Mouse (Mus musculus) liver, embryonic 11.5 days (tissue): Measurements from ENCODE around the gene Pitpnm2. TPM values are rescaled to one million over a fixed set of nuclear protein-coding genes. Genes with fewer than 3 reads are reported as not detected.

Source experiments
- ATAC-seq: fragments of 200-750 bp; cut with Nextera tagmentation; replicated peaks from 2 replicates; pipeline ENCODE4 v1.8.0; 2017; ENCODE audit warnings: moderate number of reproducible peaks, mild to moderate bottlenecking, moderate TSS enrichment, moderate library complexity; ENCODE audit not compliant: low FRiP score
- DNase-seq: peaks from one replicate; pipeline ENCODE4 v3.0.0-alpha.2; 2017; ENCODE audit warnings: low spot score
- H3K27ac ChIP-seq: fragments of 300-500 bp; sonication (generic); 2 replicates; pipeline ENCODE4 v1.5.1; 2014; ENCODE audit warnings: mild to moderate bottlenecking, low read depth, low read length, control low read depth
- H3K27me3 ChIP-seq: fragments of 300-500 bp; sonication (generic); replicated peaks from 2 replicates; pipeline ENCODE4 v1.6.1; 2014; ENCODE audit warnings: low read length, mixed read lengths; ENCODE audit not compliant: control insufficient read depth, insufficient read depth
- H3K36me3 ChIP-seq: fragments of 300-500 bp; sonication (generic); 2 replicates; pipeline ENCODE4 v1.6.1; 2014; ENCODE audit warnings: mild to moderate bottlenecking, low read length, moderate library complexity, mixed read lengths; ENCODE audit not compliant: control insufficient read depth, insufficient read depth
- H3K4me1 ChIP-seq: fragments of 300-500 bp; sonication (generic); replicated peaks from 2 replicates; pipeline ENCODE4 v1.6.1; 2014; ENCODE audit warnings: low read length, mixed read lengths; ENCODE audit not compliant: control insufficient read depth, insufficient read depth
- H3K4me2 ChIP-seq: fragments of 300-500 bp; sonication (generic); 2 replicates; pipeline ENCODE4 v1.6.1; 2014; ENCODE audit warnings: mild to moderate bottlenecking, control low read depth, moderate library complexity
- H3K4me3 ChIP-seq: fragments of 300-500 bp; sonication (generic); 2 replicates; pipeline ENCODE4 v1.5.1; 2014; ENCODE audit warnings: low read depth, low read length, control low read depth
- H3K9ac ChIP-seq: fragments of 300-500 bp; sonication (generic); 2 replicates; pipeline ENCODE4 v1.6.1; 2014; ENCODE audit warnings: low read depth, low read length, control low read depth
- H3K9me3 ChIP-seq: fragments of 300-500 bp; sonication (generic); 2 replicates; pipeline ENCODE4 v1.6.1; 2016; ENCODE audit warnings: low read length, inconsistent platforms, mixed read lengths; ENCODE audit not compliant: control insufficient read depth
- WGBS: fragments of 180-500 bp; shearing (Covaris S2); extraction: QIAGEN DNeasy Blood & Tissue Kit; methylation state at CpG from one replicate; pipeline ENCODE4 v1.1.7; 2014; 5-methylcytosine and 5-hydroxymethylcytosine counted together
- polyA plus RNA-seq: library from polyadenylated mRNA; unstranded; fragments of >200 nt; fragmentation: Nextera tagmentation; extraction: Ambion mirVana; gene quantifications from 2 replicates; pipeline ENCODE4 v1.2.1, GENCODE M21; 2014

Gene Pitpnm2
- polyA plus RNA-seq, 1 experiment from 2014 or later, result 5.9 TPM

- H3K27ac ChIP-seq, result no peak overlapping the region
- WGBS, result 95% methylated on average over 5 of the region's 5 CpGs
- H3K4me2 ChIP-seq, result no peak overlapping the region
- no peak overlapping the region for H3K9ac ChIP-seq
- no peaks in the 10 kb centered on the region for H3K9me3 ChIP-seq
- DNase-seq (no peak), ATAC-seq (no peak)
- H3K4me1 ChIP-seq, result peaks cover 13% of the 10 kb centered on the region
- no peak overlapping the region for H3K4me3 ChIP-seq
- peaks cover 6% of the 10 kb centered on the region for H3K36me3 ChIP-seq
- H3K27me3 ChIP-seq, result no peaks in the 10 kb centered on the region
Measured at GRCm38 (mm10) chr5:124270226-124270625, 20.7 kb upstream of the Pitpnm2 start.

GRCm38 (mm10) chr5:124269661-124270060 is 20.1 kb upstream of the Pitpnm2 start:
- WGBS, result 82% methylated on average over 11 of the region's 11 CpGs
- H3K4me2 ChIP-seq, result no peak overlapping the region

GRCm38 (mm10) chr5:124267652-124268051 is 18.1 kb upstream of the Pitpnm2 start:
- DNase-seq (no peak), ATAC-seq (no peak)
- H3K4me1 ChIP-seq, result peaks cover 13% of the 10 kb centered on the region
- whole genome bisulfite sequencing, result 47% methylated on average over 6 of the region's 6 CpGs
- H3K36me3 ChIP-seq, result peaks cover 10% of the 10 kb centered on the region
- H3K27ac ChIP-seq, result no peak overlapping the region
- no peaks in the 10 kb centered on the region for H3K27me3 ChIP-seq
- H3K4me3 ChIP-seq, result no peak overlapping the region
- no peak overlapping the region for H3K4me2 ChIP-seq
- no peak overlapping the region for H3K9ac ChIP-seq
- H3K9me3 ChIP-seq, result no peaks in the 10 kb centered on the region

More at GRCm38 (mm10) chr5:124269661-124270060, 20.1 kb upstream of the Pitpnm2 start:
- Histone ChIP-seq H3K4me3 (no peak overlapping the region), H3K36me3 (peaks cover 6% of the 10 kb centered on the region), H3K9me3 (no peaks in the 10 kb centered on the region), H3K9ac (no peak overlapping the region), H3K27me3 (no peaks in the 10 kb centered on the region), H3K27ac (no peak overlapping the region), H3K4me1 (peaks cover 13% of the 10 kb centered on the region)
- no peak for DNase-seq
- no peak for ATAC-seq

GRCm38 (mm10) chr5:124266821-124267220 is 17.3 kb upstream of the Pitpnm2 start:
- Histone ChIP-seq H3K36me3 (peaks cover 10% of the 10 kb centered on the region), H3K9me3 (no peaks in the 10 kb centered on the region), H3K9ac (no peak overlapping the region), H3K27ac (no peak overlapping the region), H3K27me3 (no peaks in the 10 kb centered on the region), H3K4me1 (peaks cover 13% of the 10 kb centered on the region), H3K4me3 (no peak overlapping the region), H3K4me2 (no peak overlapping the region)
- WGBS, result 33% methylated on average over 6 of the region's 6 CpGs
- peak; percentile 73 for ATAC-seq
- no peak for DNase-seq

DNA sequence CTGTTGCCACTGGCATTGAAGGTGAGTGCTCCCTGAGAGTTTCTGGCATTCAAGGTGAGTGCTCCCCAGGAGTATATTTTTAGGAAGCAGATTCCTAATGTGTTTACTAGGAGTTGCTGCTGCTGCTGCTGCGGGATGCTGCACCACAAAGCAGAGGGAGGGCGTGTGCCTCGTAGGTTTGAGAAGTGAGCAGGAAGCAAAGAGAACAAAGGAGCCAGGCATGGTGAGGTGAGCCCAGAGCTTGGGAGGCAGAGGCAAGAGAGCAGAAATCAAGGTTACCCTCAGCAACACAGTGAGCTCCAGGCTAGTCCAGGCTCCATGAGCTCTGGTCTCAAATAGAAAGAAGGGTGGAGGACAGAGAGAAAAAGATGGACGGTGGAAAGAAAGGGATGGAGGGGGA is 13.7 kb upstream of the Pitpnm2 start:
- Histone ChIP-seq H3K4me2 (no peak overlapping the region), H3K27me3 (no peaks in the 10 kb centered on the region), H3K9me3 (no peaks in the 10 kb centered on the region), H3K36me3 (peaks cover 19% of the 10 kb centered on the region), H3K4me1 (peaks cover 13% of the 10 kb centered on the region), H3K9ac (no peak overlapping the region), H3K4me3 (no peak overlapping the region), H3K27ac (no peak overlapping the region)
- no peak for DNase-seq
- ATAC-seq, result no peak
- WGBS, result 89% methylated on average over 4 of the region's 4 CpGs

DNA sequence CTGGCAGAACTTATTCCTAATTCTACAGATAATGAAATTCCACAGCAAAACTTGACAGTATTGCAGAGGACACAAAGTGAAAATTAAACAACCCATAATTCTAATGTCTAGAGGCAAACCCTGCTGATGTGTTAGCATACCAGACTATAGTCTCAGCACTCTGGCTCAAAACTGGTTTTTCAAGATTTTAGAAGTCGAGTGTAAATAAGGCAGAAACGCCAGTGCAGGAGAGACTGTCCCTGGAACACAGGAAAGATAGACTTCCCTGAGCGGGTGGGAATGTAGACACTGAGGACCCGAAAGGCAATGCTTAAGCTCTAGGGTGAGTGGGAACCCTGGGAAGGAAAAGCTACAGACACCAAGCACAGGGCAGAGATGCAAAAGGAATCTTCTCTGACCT is 12.5 kb upstream of the Pitpnm2 start:
- ATAC-seq (no peak), DNase-seq (no peak)
- 82% methylated on average over 4 of the region's 4 CpGs for WGBS
- no peak overlapping the region for H3K4me3 ChIP-seq
- H3K27ac ChIP-seq, result no peak overlapping the region
- no peak overlapping the region for H3K4me2 ChIP-seq
- no peak overlapping the region for H3K9ac ChIP-seq
- H3K36me3 ChIP-seq, result peaks cover 28% of the 10 kb centered on the region
- H3K9me3 ChIP-seq, result no peaks in the 10 kb centered on the region
- H3K4me1 ChIP-seq, result peaks cover 7% of the 10 kb centered on the region
- no peaks in the 10 kb centered on the region for H3K27me3 ChIP-seq

- Histone ChIP-seq H3K4me3 (no peak overlapping the region), H3K27ac (no peak overlapping the region), H3K27me3 (no peaks in the 10 kb centered on the region), H3K9me3 (no peaks in the 10 kb centered on the region), H3K9ac (no peak overlapping the region), H3K4me2 (no peak overlapping the region), H3K4me1 (no peaks in the 10 kb centered on the region), H3K36me3 (peaks cover 36% of the 10 kb centered on the region)
- WGBS, result 62% methylated on average over 2 of the region's 2 CpGs
- ATAC-seq (no peak), DNase-seq (no peak)
Measured at GRCm38 (mm10) chr5:124259133-124259532, 9.6 kb upstream of the Pitpnm2 start.

- no peak for DNase-seq
- Histone ChIP-seq H3K4me3 (no peak overlapping the region), H3K27me3 (no peaks in the 10 kb centered on the region), H3K4me1 (no peaks in the 10 kb centered on the region), H3K4me2 (no peak overlapping the region), H3K36me3 (peaks cover 37% of the 10 kb centered on the region), H3K9me3 (no peaks in the 10 kb centered on the region), H3K9ac (no peak overlapping the region), H3K27ac (no peak overlapping the region)
- no peak for ATAC-seq
- 95% methylated on average over 1 of the region's 1 CpGs for WGBS
Measured at GRCm38 (mm10) chr5:124258026-124258425, 8.5 kb upstream of the Pitpnm2 start.

DNA sequence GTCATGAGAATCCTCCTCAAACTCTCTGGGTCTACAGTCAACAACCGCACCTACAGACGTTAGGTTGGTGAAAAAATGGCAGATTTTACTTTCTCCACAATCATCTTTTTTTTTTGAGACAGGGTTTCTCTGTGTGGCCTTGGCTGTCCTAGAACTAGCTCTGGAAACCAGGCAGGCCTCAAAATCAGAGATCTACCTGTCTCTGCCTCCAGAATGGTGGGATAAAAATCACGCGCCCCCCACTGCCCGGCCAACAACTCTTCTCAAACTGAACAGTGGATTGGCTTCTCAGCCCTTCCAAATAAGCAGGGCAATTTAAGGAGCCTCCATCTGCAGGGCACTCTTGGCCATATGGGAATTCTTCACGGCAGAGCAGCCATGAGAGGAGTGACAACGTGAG is 5.6 kb upstream of the Pitpnm2 start:
- no peaks in the 10 kb centered on the region for H3K27me3 ChIP-seq
- ATAC-seq (no peak), DNase-seq (no peak)
- H3K4me3 ChIP-seq, result no peak overlapping the region
- H3K27ac ChIP-seq, result no peak overlapping the region
- no peaks in the 10 kb centered on the region for H3K9me3 ChIP-seq
- 90% methylated on average over 7 of the region's 7 CpGs for WGBS
- no peak overlapping the region for H3K9ac ChIP-seq
- no peak overlapping the region for H3K4me2 ChIP-seq
- H3K36me3 ChIP-seq, result peaks cover 37% of the 10 kb centered on the region
- 0 out of 2 replicates have a peak, but pooled peaks cover 3% of the 10 kb centered on the region for H3K4me1 ChIP-seq
